Mouse (Mus musculus) bone marrow macrophage, adult 2 months (primary cell): Measurements from ENCODE around the gene Nxnl1.

Experiments
- CTCF ChIP-seq: IDR thresholded peaks from 2 replicates; pipeline ENCODE4 v1.5.1; 2012; ENCODE audit warnings: low read depth, mild to moderate bottlenecking, low read length, moderate library complexity
- POLR2A ChIP-seq: IDR thresholded peaks from 2 replicates; pipeline ENCODE4 v1.6.1; 2012; ENCODE audit warnings: mild to moderate bottlenecking, low read depth, low read length, borderline replicate concordance

- no peak for TF ChIP-seq POLR2A
- no peak for TF ChIP-seq CTCF
Measured at GRCm38 (mm10) chr8:71543755-71544154, 22.6 kb downstream of the Nxnl1 start.
